Mouse (Mus musculus): Measurements from ENCODE around the gene Tdrd12. TPM values are rescaled to one million over a fixed set of nuclear protein-coding genes. Genes with fewer than 3 reads are reported as not detected.
"Not testable (repeated sequence)": the region's sequence is repeated elsewhere in the genome, so short reads cannot be mapped to it uniquely, and the experiment has no call there.

Gene Tdrd12
- polyA plus RNA-seq, 1 experiment from 2014 or later, result 0.73 TPM

DNA sequence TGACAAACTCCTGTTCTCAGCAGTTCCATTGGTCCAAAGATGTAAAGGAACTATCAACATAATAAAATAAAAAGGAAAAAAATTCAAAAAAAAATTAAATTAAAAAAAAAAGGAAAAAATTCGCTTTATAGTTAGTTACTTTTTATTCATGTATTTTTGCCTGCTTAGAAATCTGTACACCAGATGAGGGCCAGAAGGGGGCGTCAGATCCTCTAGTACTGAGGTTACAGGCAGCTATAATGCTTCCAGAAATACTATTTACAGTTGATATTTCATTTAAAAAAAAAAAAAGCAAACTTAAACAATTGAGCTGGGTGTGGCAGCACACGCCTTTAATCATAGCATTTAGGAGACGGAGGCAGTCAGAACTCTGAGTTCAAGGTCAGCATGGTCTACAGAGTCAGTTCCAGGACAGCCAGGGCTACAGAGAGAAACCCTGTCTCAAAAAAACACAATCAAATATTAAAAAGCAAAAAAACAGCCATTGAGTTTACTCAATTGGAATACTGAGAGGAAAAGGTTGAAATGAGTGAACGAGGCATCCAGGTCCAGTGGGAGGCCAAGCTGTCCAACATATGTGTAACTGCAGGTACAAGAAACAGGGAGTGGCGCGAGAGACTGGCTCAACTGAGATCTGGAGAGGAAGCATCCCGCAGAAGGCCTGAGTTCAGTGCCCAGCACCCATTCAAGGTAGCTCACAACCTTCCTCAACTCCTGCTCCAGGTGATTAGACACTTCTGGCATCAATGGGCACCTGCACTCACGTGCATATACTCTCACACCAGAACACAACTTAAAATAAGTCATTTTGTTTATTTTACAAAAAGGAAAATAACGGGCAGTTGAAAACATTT is 16.4 kb upstream of the Tdrd12 start:
- Histone ChIP-seq H3K27me3 (no peaks in the 10 kb centered on the region), H3K36me3 (peaks cover 17% of the 10 kb centered on the region), H3K9ac (peak overlapping the region; percentile 96; the same call in 1 of the 2 replicates), H3K4me2 (peak overlapping the region; percentile 89), H3K4me1 (replicated peaks) (peaks cover 20% of the 10 kb centered on the region), H3K27ac (replicated peaks) (peak overlapping the region; percentile 96; the same call in 1 of the 2 replicates), H3K9me3 (no peaks in the 10 kb centered on the region), H3K4me3 (peak overlapping the region; percentile 66)
- no peak for ATAC-seq (ENCODE audit: low FRiP score, low read depth)
- 62% methylated on average over 10 of the region's 10 CpGs for WGBS

DNA sequence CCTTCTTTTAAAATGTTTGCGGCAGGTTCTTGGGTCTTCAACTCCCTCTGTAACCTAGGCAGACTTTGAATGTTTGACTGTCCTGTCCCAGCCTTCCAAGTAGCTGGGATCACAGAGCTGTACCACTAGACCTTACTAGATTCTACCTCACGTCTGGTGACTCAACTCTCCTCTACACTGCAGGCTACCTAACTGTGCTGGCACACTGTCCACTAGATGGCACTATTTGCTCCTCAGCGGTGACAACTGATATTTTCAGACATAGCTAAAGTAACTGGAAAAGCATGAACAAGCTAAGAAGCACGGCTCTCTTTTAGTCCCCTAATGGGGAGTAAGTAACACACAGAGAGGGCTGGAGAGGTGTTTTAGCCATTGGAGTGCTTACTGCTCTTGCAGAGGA is 8.3 kb upstream of the Tdrd12 start:
- WGBS, result 27% methylated on average over 4 of the region's 4 CpGs
- no peaks in the 10 kb centered on the region for H3K4me1 ChIP-seq (replicated peaks)

DNA sequence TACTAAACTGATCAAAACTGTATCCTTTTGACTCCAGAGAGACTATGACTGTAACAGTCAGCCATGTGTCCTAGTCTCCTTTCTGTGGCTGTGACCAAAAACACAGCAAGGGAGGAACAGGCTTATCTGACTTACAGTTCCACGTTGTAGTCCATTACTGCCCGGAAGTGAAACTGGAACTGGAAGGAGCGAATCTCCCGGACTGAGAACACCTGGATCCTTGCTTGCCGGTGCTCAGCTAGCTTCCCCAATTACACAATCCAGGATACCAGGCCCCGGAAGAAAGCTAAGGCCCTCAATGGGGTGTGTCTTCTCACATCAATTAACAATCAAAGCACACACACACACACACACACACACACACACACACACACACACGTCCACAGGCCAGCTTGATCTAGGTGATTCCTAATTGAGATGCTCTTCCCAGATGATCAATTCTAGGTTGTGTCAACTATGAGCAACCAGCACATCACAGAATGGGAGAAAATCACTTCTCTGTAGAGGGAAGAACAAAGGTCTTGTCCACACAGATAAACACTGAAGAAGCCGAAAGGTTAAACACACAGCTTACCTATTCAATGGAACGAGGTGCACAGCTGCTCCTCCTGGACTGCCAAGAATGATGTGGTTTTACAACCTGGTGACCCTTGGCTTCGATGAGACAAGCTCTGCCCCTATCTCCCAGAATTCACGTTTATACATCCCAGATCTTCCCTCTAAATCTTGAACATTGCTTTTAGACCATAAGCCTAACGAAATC is 1.6 kb downstream of the Tdrd12 start:
- no peaks in the 10 kb centered on the region for H3K27me3 ChIP-seq
- no peaks in the 10 kb centered on the region for H3K9me3 ChIP-seq
- H3K27ac ChIP-seq (replicated peaks), result no peak overlapping the region
- no peaks in the 10 kb centered on the region for H3K4me1 ChIP-seq (replicated peaks)
- no peak overlapping the region for H3K4me2 ChIP-seq
- H3K36me3 ChIP-seq, result no peaks in the 10 kb centered on the region
- 86% methylated on average over 12 of the region's 12 CpGs for WGBS
- H3K4me3 ChIP-seq, result no peak overlapping the region
- no peak for ATAC-seq (ENCODE audit: low FRiP score, low read depth)
- H3K9ac ChIP-seq, result no peak overlapping the region

More for the DNA sequence above, 8.3 kb upstream of the Tdrd12 start:
- H3K36me3 ChIP-seq, result peaks cover 32% of the 10 kb centered on the region
- peak; percentile 54; the same call in 1 of the 2 replicates for ATAC-seq (ENCODE audit: low FRiP score, low read depth)
- no peak overlapping the region for H3K27ac ChIP-seq (replicated peaks)
- H3K9ac ChIP-seq, result no peak overlapping the region
- no peak overlapping the region for H3K4me3 ChIP-seq
- H3K9me3 ChIP-seq, result no peaks in the 10 kb centered on the region
- H3K4me2 ChIP-seq, result no peak overlapping the region
- H3K27me3 ChIP-seq, result no peaks in the 10 kb centered on the region

GRCm38 (mm10) chr7:35530544-35530943 is 7.0 kb downstream of the Tdrd12 start:
- WGBS, result 43% methylated on average over 1 of the region's 1 CpGs
- H3K4me1 ChIP-seq (replicated peaks); H3K4me2 ChIP-seq; H3K27ac ChIP-seq (replicated peaks); H3K27me3 ChIP-seq; H3K36me3 ChIP-seq; H3K9ac ChIP-seq; H3K9me3 ChIP-seq; ATAC-seq (ENCODE audit: low FRiP score, low read depth); H3K4me3 ChIP-seq: not testable (repeated sequence)

DNA sequence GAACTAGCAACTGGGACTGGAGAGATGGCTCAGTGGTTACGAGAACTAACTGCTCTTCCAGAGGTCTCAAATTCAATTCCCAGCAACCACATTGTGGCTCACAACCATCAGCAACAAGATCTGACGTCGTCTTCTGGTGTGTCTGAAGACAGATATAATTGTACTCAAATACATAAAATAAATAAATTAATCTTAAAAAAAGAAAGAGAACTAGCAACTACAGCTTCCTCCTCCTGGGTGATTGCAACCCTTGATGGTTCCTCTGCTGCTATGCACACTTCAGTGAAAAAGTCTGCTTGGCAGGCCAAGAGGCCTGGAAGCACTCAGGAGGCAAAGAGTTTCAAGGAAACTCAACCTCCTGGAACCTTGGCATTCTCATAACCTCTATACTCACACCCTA is 7.5 kb downstream of the Tdrd12 start:
- ATAC-seq (ENCODE audit: low FRiP score, low read depth), result no peak

DNA sequence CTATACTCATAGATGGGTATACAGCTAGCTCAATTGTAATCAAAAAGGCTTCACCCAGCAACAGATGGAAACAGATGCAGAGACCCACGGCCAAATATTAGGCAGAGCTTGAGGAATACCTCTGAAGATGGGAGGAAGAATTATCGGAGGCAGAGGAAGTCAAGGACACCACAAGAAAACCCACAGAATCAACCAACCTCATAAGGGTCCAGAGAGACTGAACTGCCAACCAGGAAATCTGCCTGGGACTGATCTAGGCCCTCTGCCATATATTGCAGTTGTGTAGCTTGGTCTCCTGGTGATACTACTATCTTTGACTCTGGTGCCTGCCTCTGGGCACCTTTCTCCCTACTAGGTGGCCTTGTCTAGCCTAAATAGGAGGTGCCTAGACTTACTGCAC is 10.8 kb downstream of the Tdrd12 start:
- Histone ChIP-seq H3K27ac (replicated peaks) (no peak overlapping the region), H3K9me3 (no peaks in the 10 kb centered on the region)
- 89% methylated on average over 2 of the region's 2 CpGs for whole genome bisulfite sequencing

More for the DNA sequence above, 7.5 kb downstream of the Tdrd12 start:
- no peaks in the 10 kb centered on the region for H3K9me3 ChIP-seq
- no peaks in the 10 kb centered on the region for H3K27me3 ChIP-seq
- H3K4me2 ChIP-seq, result no peak overlapping the region
- no peak overlapping the region for H3K9ac ChIP-seq
- H3K27ac ChIP-seq (replicated peaks), result no peak overlapping the region
- no peaks in the 10 kb centered on the region for H3K36me3 ChIP-seq
- H3K4me1 ChIP-seq (replicated peaks), result no peaks in the 10 kb centered on the region
- WGBS, result 75% methylated on average over 3 of the region's 3 CpGs
- no peak overlapping the region for H3K4me3 ChIP-seq

GRCm38 (mm10) chr7:35501995-35502394 is 35.5 kb downstream of the Tdrd12 start:
- Histone ChIP-seq H3K4me2 (no peak overlapping the region), H3K9me3 (no peaks in the 10 kb centered on the region), H3K4me3 (no peak overlapping the region), H3K4me1 (replicated peaks) (no peaks in the 10 kb centered on the region), H3K27ac (replicated peaks) (no peak overlapping the region), H3K36me3 (no peaks in the 10 kb centered on the region), H3K9ac (no peak overlapping the region), H3K27me3 (no peaks in the 10 kb centered on the region)
- no peak for ATAC-seq (ENCODE audit: low FRiP score, low read depth)
- 34% methylated on average over 4 of the region's 4 CpGs for whole genome bisulfite sequencing

More for the DNA sequence above, 10.8 kb downstream of the Tdrd12 start:
- ATAC-seq (ENCODE audit: low FRiP score, low read depth), result no peak
- Histone ChIP-seq H3K4me2 (no peak overlapping the region), H3K9ac (no peak overlapping the region), H3K36me3 (no peaks in the 10 kb centered on the region), H3K27me3 (no peaks in the 10 kb centered on the region), H3K4me3 (no peak overlapping the region), H3K4me1 (replicated peaks) (no peaks in the 10 kb centered on the region)

DNA sequence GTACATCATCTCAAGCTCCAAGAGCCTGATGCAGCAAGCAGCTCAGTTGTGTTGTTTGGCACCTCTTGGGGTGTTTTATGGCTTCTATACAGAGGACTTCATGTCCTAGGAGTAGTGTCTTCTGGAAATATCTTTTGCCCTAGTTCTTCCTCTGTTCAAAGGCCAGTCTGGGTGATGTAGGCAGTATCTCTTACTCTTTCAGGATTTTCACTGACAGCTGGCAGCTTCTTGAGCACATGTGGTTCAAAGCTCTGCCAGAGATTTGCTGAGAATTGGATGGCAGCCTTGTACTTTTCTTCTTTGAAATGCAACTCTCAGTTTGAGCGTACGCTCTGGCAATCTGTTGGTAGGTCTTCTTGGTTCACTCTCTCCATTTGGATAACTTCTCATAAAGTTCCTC is 40.0 kb downstream of the Tdrd12 start:
- Histone ChIP-seq H3K27me3 (no peaks in the 10 kb centered on the region), H3K9ac (no peak overlapping the region), H3K36me3 (no peaks in the 10 kb centered on the region), H3K27ac (replicated peaks) (no peak overlapping the region), H3K9me3 (no peaks in the 10 kb centered on the region), H3K4me2 (no peak overlapping the region), H3K4me3 (no peak overlapping the region), H3K4me1 (replicated peaks) (no peaks in the 10 kb centered on the region)
- no peak for ATAC-seq (ENCODE audit: low FRiP score, low read depth)
- 94% methylated on average over 2 of the region's 2 CpGs for WGBS

GRCm38 (mm10) chr7:35491005-35491404 is 46.5 kb downstream of the Tdrd12 start:
- Histone ChIP-seq H3K9me3 (no peaks in the 10 kb centered on the region), H3K4me2 (no peak overlapping the region), H3K9ac (no peak overlapping the region), H3K36me3 (no peaks in the 10 kb centered on the region), H3K27me3 (no peaks in the 10 kb centered on the region), H3K4me1 (replicated peaks) (no peaks in the 10 kb centered on the region), H3K27ac (replicated peaks) (no peak overlapping the region), H3K4me3 (no peak overlapping the region)
- ATAC-seq (ENCODE audit: low FRiP score, low read depth), result no peak
- 90% methylated on average over 1 of the region's 1 CpGs for WGBS

- H3K36me3 ChIP-seq, result no peaks in the 10 kb centered on the region
- H3K4me1 ChIP-seq (replicated peaks), result no peaks in the 10 kb centered on the region
- H3K27me3 ChIP-seq, result no peaks in the 10 kb centered on the region
- no peak overlapping the region for H3K9ac ChIP-seq
- H3K9me3 ChIP-seq, result no peaks in the 10 kb centered on the region
- no peak overlapping the region for H3K27ac ChIP-seq (replicated peaks)
- no peak for ATAC-seq (ENCODE audit: low FRiP score, low read depth)
- H3K4me2 ChIP-seq, result no peak overlapping the region
- 93% methylated on average over 2 of the region's 2 CpGs for WGBS
- no peak overlapping the region for H3K4me3 ChIP-seq
Measured at GRCm38 (mm10) chr7:35490186-35490585, 47.4 kb downstream of the Tdrd12 start.

- no peak for ATAC-seq (ENCODE audit: low FRiP score, low read depth)
- H3K4me3 ChIP-seq, result no peak overlapping the region
- H3K27ac ChIP-seq (replicated peaks), result no peak overlapping the region
- H3K4me1 ChIP-seq (replicated peaks), result no peaks in the 10 kb centered on the region
- no peak overlapping the region for H3K4me2 ChIP-seq
- WGBS, result 89% methylated on average over 8 of the region's 8 CpGs
- no peaks in the 10 kb centered on the region for H3K36me3 ChIP-seq
- H3K27me3 ChIP-seq, result no peaks in the 10 kb centered on the region
- H3K9me3 ChIP-seq, result no peaks in the 10 kb centered on the region
- no peak overlapping the region for H3K9ac ChIP-seq
Measured at GRCm38 (mm10) chr7:35486553-35486952, 51.0 kb downstream of the Tdrd12 start.

- 85% methylated on average over 2 of the region's 2 CpGs for WGBS
- no peaks in the 10 kb centered on the region for H3K27me3 ChIP-seq
- H3K36me3 ChIP-seq, result no peaks in the 10 kb centered on the region
- no peaks in the 10 kb centered on the region for H3K4me1 ChIP-seq (replicated peaks)
- no peak overlapping the region for H3K27ac ChIP-seq (replicated peaks)
- H3K9ac ChIP-seq, result no peak overlapping the region
- H3K9me3 ChIP-seq, result no peaks in the 10 kb centered on the region
- H3K4me3 ChIP-seq, result no peak overlapping the region
- ATAC-seq (ENCODE audit: low FRiP score, low read depth), result no peak
- no peak overlapping the region for H3K4me2 ChIP-seq
Measured at GRCm38 (mm10) chr7:35485126-35485525, 52.4 kb downstream of the Tdrd12 start.

Measured in hindbrain, embryonic 15.5 days (tissue).